Mouse (Mus musculus): Measurements from ENCODE around the gene 1810043G02Rik. TPM values are rescaled to one million over a fixed set of nuclear protein-coding genes. Genes with fewer than 3 reads are reported as not detected.
"Not testable (repeated sequence)": the region's sequence is repeated elsewhere in the genome, so short reads cannot be mapped to it uniquely, and the experiment has no call there.

Gene 1810043G02Rik
- polyA plus RNA-seq, 1 experiment from 2014 or later = 37.1 TPM

DNA sequence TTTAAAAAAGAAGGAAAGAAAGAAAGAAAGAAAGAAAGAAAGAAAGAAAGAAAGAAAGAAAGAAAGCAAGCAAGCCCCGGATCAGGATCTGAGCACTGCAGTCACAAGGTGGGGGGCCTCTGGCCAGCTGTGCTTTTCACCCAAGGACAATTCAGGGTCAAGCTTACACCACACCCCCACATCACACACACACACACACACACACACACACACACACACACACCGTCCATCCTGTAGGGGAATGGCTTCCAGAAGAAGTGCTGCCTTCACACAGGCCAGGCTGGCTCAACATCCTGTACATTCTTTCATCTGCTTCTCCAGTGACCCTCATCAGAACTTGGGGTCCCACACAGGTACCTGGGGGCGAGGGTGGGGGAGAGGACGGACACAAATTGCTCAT lies 41.0 kb downstream of the 1810043G02Rik start:
- DNase-seq (ENCODE audit: low spot score) (no peak), ATAC-seq (ENCODE audit: low FRiP score) (no peak)
- H3K4me1 ChIP-seq (replicated peaks; ENCODE audit: control insufficient read depth, insufficient read depth, low read length) = no peaks in the 10 kb centered on the region
- H3K4me3 ChIP-seq (ENCODE audit: low read depth, low read length) = no peak overlapping the region
- no peaks in the 10 kb centered on the region for H3K27me3 ChIP-seq (ENCODE audit: control insufficient read depth, insufficient read depth, low read length)
- H3K27ac ChIP-seq (ENCODE audit: low read depth, low read length) = no peak overlapping the region
- H3K4me2 ChIP-seq (replicated peaks; ENCODE audit: low read depth, low read length) = no peak overlapping the region
- H3K9me3 ChIP-seq (ENCODE audit: control insufficient read depth, low read length) = no peaks in the 10 kb centered on the region
- 71% methylated on average over 4 of the region's 4 CpGs for WGBS
- H3K9ac ChIP-seq (ENCODE audit: low read depth, low read length) = no peak overlapping the region
- no peaks in the 10 kb centered on the region for H3K36me3 ChIP-seq (ENCODE audit: control insufficient read depth, insufficient read depth, low read length)

DNA sequence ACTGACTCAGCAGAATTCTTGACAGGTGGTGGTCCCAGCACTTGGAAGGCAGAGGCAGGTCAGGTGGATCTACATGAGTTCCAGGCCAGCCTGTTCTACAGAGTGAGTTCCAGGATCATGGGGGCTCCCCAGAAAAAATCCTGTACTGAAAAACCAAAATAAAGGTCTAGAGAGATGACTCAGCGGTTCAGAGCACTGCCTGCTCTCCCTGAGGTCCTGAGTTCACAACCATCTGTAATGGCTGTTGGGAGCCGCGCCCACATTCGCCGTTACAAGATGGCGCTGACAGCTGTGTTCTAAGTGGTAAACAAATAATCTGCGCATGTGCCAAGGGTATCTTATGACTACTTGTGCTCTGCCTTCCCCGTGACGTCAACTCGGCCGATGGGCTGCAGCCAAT lies 41.7 kb downstream of the 1810043G02Rik start:
- 94% methylated on average over 6 of the region's 11 CpGs for WGBS
- H3K4me3 ChIP-seq (ENCODE audit: low read depth, low read length); H3K4me1 ChIP-seq (replicated peaks; ENCODE audit: control insufficient read depth, insufficient read depth, low read length); DNase-seq (ENCODE audit: low spot score); H3K36me3 ChIP-seq (ENCODE audit: control insufficient read depth, insufficient read depth, low read length); H3K4me2 ChIP-seq (replicated peaks; ENCODE audit: low read depth, low read length); H3K9ac ChIP-seq (ENCODE audit: low read depth, low read length); H3K9me3 ChIP-seq (ENCODE audit: control insufficient read depth, low read length); H3K27ac ChIP-seq (ENCODE audit: low read depth, low read length); H3K27me3 ChIP-seq (ENCODE audit: control insufficient read depth, insufficient read depth, low read length); ATAC-seq (ENCODE audit: low FRiP score): not testable (repeated sequence)

DNA sequence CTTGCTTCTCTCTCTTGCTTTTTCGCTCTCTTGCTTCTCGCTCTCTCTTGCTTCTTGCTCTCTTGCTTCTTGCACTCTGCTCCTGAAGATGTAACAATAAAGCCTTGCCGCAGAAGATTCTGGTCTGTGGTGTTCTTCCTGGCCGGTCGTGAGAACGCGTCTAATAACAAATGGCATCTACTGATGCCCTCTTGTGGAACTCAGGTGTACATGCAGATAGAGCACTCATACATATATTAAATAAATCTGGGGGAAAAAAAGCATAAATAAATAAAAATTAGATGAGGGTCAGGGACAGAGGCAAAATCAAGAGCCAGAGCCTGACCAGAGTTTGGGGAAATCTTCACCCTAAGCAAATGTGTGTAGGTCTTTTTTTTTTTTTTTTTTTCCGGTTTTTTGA lies 47.1 kb downstream of the 1810043G02Rik start:
- not testable (repeated sequence) for H3K4me1 ChIP-seq (replicated peaks; ENCODE audit: control insufficient read depth, insufficient read depth, low read length); H3K9ac ChIP-seq (ENCODE audit: low read depth, low read length); DNase-seq (ENCODE audit: low spot score); H3K4me2 ChIP-seq (replicated peaks; ENCODE audit: low read depth, low read length); ATAC-seq (ENCODE audit: low FRiP score); H3K27ac ChIP-seq (ENCODE audit: low read depth, low read length); H3K9me3 ChIP-seq (ENCODE audit: control insufficient read depth, low read length); H3K36me3 ChIP-seq (ENCODE audit: control insufficient read depth, insufficient read depth, low read length); H3K27me3 ChIP-seq (ENCODE audit: control insufficient read depth, insufficient read depth, low read length); H3K4me3 ChIP-seq (ENCODE audit: low read depth, low read length)
- WGBS = 88% methylated on average over 6 of the region's 8 CpGs

DNA sequence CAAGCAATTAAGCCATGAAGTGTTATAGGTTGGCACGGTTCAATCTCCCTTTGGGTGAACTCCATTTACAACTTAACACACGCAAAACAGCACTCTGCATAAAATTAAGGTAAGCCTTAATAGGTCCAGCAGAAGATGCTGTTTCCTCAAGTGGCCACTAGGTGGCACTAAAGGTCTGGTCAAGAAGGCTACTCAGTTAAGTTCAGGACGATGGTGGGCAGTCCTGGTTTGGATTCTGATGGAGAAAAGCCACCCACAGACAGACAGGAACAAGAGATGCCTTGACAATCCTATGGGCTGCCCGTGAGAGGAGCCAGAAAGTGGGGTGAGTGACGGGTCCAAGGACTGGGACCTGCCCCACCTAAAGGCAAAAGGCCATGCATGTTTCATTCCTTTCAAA lies 49.8 kb downstream of the 1810043G02Rik start:
- Histone ChIP-seq H3K36me3 (ENCODE audit: control insufficient read depth, insufficient read depth, low read length) (no peaks in the 10 kb centered on the region), H3K4me3 (ENCODE audit: low read depth, low read length) (no peak overlapping the region), H3K27me3 (ENCODE audit: control insufficient read depth, insufficient read depth, low read length) (no peaks in the 10 kb centered on the region), H3K4me2 (replicated peaks; ENCODE audit: low read depth, low read length) (no peak overlapping the region), H3K4me1 (replicated peaks; ENCODE audit: control insufficient read depth, insufficient read depth, low read length) (no peaks in the 10 kb centered on the region), H3K9ac (ENCODE audit: low read depth, low read length) (no peak overlapping the region), H3K27ac (ENCODE audit: low read depth, low read length) (no peak overlapping the region), H3K9me3 (ENCODE audit: control insufficient read depth, low read length) (no peaks in the 10 kb centered on the region)
- DNase-seq (ENCODE audit: low spot score) (peak; percentile 84), ATAC-seq (ENCODE audit: low FRiP score) (peak; percentile 59)
- 4% methylated on average over 5 of the region's 5 CpGs for WGBS

DNA sequence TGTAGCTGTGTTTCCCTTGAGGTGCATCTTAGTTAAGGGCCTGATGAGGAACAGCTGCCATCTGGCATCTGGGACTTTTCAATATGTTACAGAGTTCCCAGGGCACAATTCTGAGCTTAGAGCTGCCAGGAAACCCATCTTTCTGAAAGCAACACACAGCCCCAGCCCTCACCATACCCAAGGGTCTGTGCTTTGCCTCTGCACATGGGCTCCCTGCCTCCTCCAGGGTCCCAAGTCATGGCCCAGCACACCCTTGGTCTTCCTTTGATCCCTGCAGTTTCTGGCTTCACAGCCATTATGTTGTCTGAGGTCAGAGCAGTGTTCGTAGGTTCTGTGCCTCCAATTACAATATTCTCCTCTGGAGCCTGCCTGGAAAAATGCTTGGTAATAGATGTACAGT lies 50.8 kb downstream of the 1810043G02Rik start:
- ATAC-seq (ENCODE audit: low FRiP score) (no peak), DNase-seq (ENCODE audit: low spot score) (no peak)
- Histone ChIP-seq H3K36me3 (ENCODE audit: control insufficient read depth, insufficient read depth, low read length) (no peaks in the 10 kb centered on the region), H3K4me3 (ENCODE audit: low read depth, low read length) (no peak overlapping the region), H3K4me1 (replicated peaks; ENCODE audit: control insufficient read depth, insufficient read depth, low read length) (no peaks in the 10 kb centered on the region), H3K4me2 (replicated peaks; ENCODE audit: low read depth, low read length) (no peak overlapping the region), H3K9ac (ENCODE audit: low read depth, low read length) (no peak overlapping the region), H3K9me3 (ENCODE audit: control insufficient read depth, low read length) (no peaks in the 10 kb centered on the region), H3K27ac (ENCODE audit: low read depth, low read length) (no peak overlapping the region), H3K27me3 (ENCODE audit: control insufficient read depth, insufficient read depth, low read length) (no peaks in the 10 kb centered on the region)
- WGBS = 97% methylated on average over 1 of the region's 1 CpGs

DNA sequence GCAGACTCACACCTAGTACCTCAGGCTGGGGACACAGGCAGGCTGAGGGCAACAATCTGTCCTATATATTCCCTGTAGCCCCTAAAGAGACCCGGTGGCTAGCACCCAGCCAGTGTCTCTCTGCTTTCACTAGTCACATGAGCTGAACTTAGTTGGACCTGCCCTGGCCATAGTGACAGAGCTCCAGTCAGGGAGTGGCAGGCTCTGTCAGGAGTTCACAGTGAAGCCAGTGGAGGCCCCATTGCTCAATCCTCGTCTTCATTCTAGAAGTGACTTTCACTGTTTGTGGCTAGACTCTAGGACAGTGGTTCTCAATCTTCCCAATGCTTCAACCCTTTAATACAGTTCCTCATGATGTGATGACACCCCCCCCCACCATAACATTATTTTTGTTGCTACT lies 53.7 kb downstream of the 1810043G02Rik start:
- H3K4me2 ChIP-seq (replicated peaks; ENCODE audit: low read depth, low read length) = no peak overlapping the region
- H3K4me1 ChIP-seq (replicated peaks; ENCODE audit: control insufficient read depth, insufficient read depth, low read length) = no peaks in the 10 kb centered on the region
- no peaks in the 10 kb centered on the region for H3K27me3 ChIP-seq (ENCODE audit: control insufficient read depth, insufficient read depth, low read length)
- no peak for ATAC-seq (ENCODE audit: low FRiP score)
- no peak overlapping the region for H3K4me3 ChIP-seq (ENCODE audit: low read depth, low read length)
- H3K9me3 ChIP-seq (ENCODE audit: control insufficient read depth, low read length) = no peaks in the 10 kb centered on the region
- H3K27ac ChIP-seq (ENCODE audit: low read depth, low read length) = no peak overlapping the region
- no peaks in the 10 kb centered on the region for H3K36me3 ChIP-seq (ENCODE audit: control insufficient read depth, insufficient read depth, low read length)
- 92% methylated on average over 2 of the region's 2 CpGs for WGBS
- no peak overlapping the region for H3K9ac ChIP-seq (ENCODE audit: low read depth, low read length)
- no peak for DNase-seq (ENCODE audit: low spot score)

Other genes with a start within 250 kb of the 1810043G02Rik start
- not detected in 2 replicates for gene Gm18596, start 235.9 kb upstream of the 1810043G02Rik start, polyA plus RNA-seq (2014; fragmentation: Nextera tagmentation; extraction: Ambion mirVana)
- not detected in 2 replicates for gene Gm9736, start 227.2 kb upstream of the 1810043G02Rik start, polyA plus RNA-seq (2014; fragmentation: Nextera tagmentation; extraction: Ambion mirVana)
- gene Gm3233, start 218.8 kb upstream of the 1810043G02Rik start, polyA plus RNA-seq (2014; fragmentation: Nextera tagmentation; extraction: Ambion mirVana) = not detected in 2 replicates
- not detected in 2 replicates for gene Gm3238, start 207.2 kb upstream of the 1810043G02Rik start, polyA plus RNA-seq (2014; fragmentation: Nextera tagmentation; extraction: Ambion mirVana)
- not detected in 2 replicates for gene Gm7138, start 201.6 kb upstream of the 1810043G02Rik start, polyA plus RNA-seq (2014; fragmentation: Nextera tagmentation; extraction: Ambion mirVana)
- gene Gm3250, start 196.0 kb upstream of the 1810043G02Rik start, polyA plus RNA-seq (2014; fragmentation: Nextera tagmentation; extraction: Ambion mirVana) = not detected in 2 replicates
- not detected in 2 replicates for gene Gm7137, start 190.3 kb upstream of the 1810043G02Rik start, polyA plus RNA-seq (2014; fragmentation: Nextera tagmentation; extraction: Ambion mirVana)
- gene Gm9639, start 183.4 kb upstream of the 1810043G02Rik start, polyA plus RNA-seq (2014; fragmentation: Nextera tagmentation; extraction: Ambion mirVana) = not detected in 2 replicates
- gene Gm19668, start 179.4 kb upstream of the 1810043G02Rik start, polyA plus RNA-seq (2014; fragmentation: Nextera tagmentation; extraction: Ambion mirVana) = not detected in 2 replicates
- not detected in 2 replicates for gene Gm9507, start 166.7 kb upstream of the 1810043G02Rik start, polyA plus RNA-seq (2014; fragmentation: Nextera tagmentation; extraction: Ambion mirVana)
- gene Gm2696, start 163.8 kb upstream of the 1810043G02Rik start, polyA plus RNA-seq (2014; fragmentation: Nextera tagmentation; extraction: Ambion mirVana) = not detected in 2 replicates
- gene Krtap10-4, start 151.4 kb upstream of the 1810043G02Rik start, polyA plus RNA-seq (2014; fragmentation: Nextera tagmentation; extraction: Ambion mirVana) = not detected in 2 replicates
- gene Krtap10-10, start 142.6 kb upstream of the 1810043G02Rik start, polyA plus RNA-seq (2014; fragmentation: Nextera tagmentation; extraction: Ambion mirVana) = not detected in 2 replicates
- gene Gm36176, start 131.7 kb upstream of the 1810043G02Rik start, polyA plus RNA-seq (2014; fragmentation: Nextera tagmentation; extraction: Ambion mirVana) = not detected in 2 replicates
- gene Gm10318, start 125.7 kb upstream of the 1810043G02Rik start, polyA plus RNA-seq (2014; fragmentation: Nextera tagmentation; extraction: Ambion mirVana) = not detected in 2 replicates
- gene Gm3285, start 116.5 kb upstream of the 1810043G02Rik start, polyA plus RNA-seq (2014; fragmentation: Nextera tagmentation; extraction: Ambion mirVana) = not detected in 2 replicates
- 3.1 and 3.6 TPM in 2 replicates for gene Lrrc3, start 76.0 kb upstream of the 1810043G02Rik start, polyA plus RNA-seq (2014; fragmentation: Nextera tagmentation; extraction: Ambion mirVana)
- gene Trpm2, start 8.0 kb upstream of the 1810043G02Rik start, polyA plus RNA-seq (2014; fragmentation: Nextera tagmentation; extraction: Ambion mirVana) = 0.56 and 1.4 TPM in 2 replicates
- 85.5 and 114 TPM in 2 replicates for gene Pfkl, start 31.6 kb downstream of the 1810043G02Rik start, polyA plus RNA-seq (2014; fragmentation: Nextera tagmentation; extraction: Ambion mirVana)
- not detected in 2 replicates for gene Dnmt3l, start 63.4 kb downstream of the 1810043G02Rik start, polyA plus RNA-seq (2014; fragmentation: Nextera tagmentation; extraction: Ambion mirVana)
- gene Aire, start 65.1 kb downstream of the 1810043G02Rik start, polyA plus RNA-seq (2014; fragmentation: Nextera tagmentation; extraction: Ambion mirVana) = 0.11 and 0.28 TPM in 2 replicates
- gene Icosl, start 90.8 kb downstream of the 1810043G02Rik start, polyA plus RNA-seq (2014; fragmentation: Nextera tagmentation; extraction: Ambion mirVana) = 1.4 TPM in 2 replicates
- 13.6 and 17.6 TPM in 2 replicates for gene D10Jhu81e, start 191.3 kb downstream of the 1810043G02Rik start, polyA plus RNA-seq (2014; fragmentation: Nextera tagmentation; extraction: Ambion mirVana)
- 14.1 and 18.7 TPM in 2 replicates for gene Pwp2, start 206.6 kb downstream of the 1810043G02Rik start, polyA plus RNA-seq (2014; fragmentation: Nextera tagmentation; extraction: Ambion mirVana)

Measured in hindbrain, embryonic 11.5 days (tissue).